Mouse (Mus musculus) midbrain, embryonic 15.5 days (tissue): Measurements from ENCODE around the gene Trp63. TPM values are rescaled to one million over a fixed set of nuclear protein-coding genes. Genes with fewer than 3 reads are reported as not detected.

Experiments
- ATAC-seq: fragments of 200-750 bp; cut with Nextera tagmentation; replicated peaks from 2 replicates; pipeline ENCODE4 v1.8.0; 2017; ENCODE audit warnings: moderate TSS enrichment
- H3K27ac ChIP-seq: fragments of 300-500 bp; sonication (generic); 2 replicates; pipeline ENCODE4 v1.5.1; 2015; ENCODE audit warnings: mild to moderate bottlenecking, inconsistent platforms
- H3K27me3 ChIP-seq: fragments of 300-500 bp; sonication (generic); replicated peaks from 2 replicates; pipeline ENCODE4 v1.6.1; 2015; ENCODE audit warnings: inconsistent platforms
- H3K36me3 ChIP-seq: fragments of 300-500 bp; sonication (generic); replicated peaks from 2 replicates; pipeline ENCODE4 v1.6.1; 2015; ENCODE audit warnings: inconsistent platforms
- H3K4me1 ChIP-seq: fragments of 300-500 bp; sonication (generic); 2 replicates; pipeline ENCODE4 v1.6.1; 2015; ENCODE audit warnings: inconsistent platforms
- H3K4me2 ChIP-seq: fragments of 300-500 bp; sonication (generic); 2 replicates; pipeline ENCODE4 v1.6.1; 2015; ENCODE audit warnings: inconsistent platforms, mild to moderate bottlenecking, moderate library complexity
- H3K4me3 ChIP-seq: fragments of 300-500 bp; sonication (generic); 2 replicates; pipeline ENCODE4 v1.5.1; 2015; ENCODE audit warnings: mild to moderate bottlenecking, inconsistent platforms
- H3K9ac ChIP-seq: fragments of 300-500 bp; sonication (generic); 2 replicates; pipeline ENCODE4 v1.6.1; 2015; ENCODE audit warnings: mild to moderate bottlenecking, inconsistent platforms
- H3K9me3 ChIP-seq: fragments of 300-500 bp; sonication (generic); 2 replicates; pipeline ENCODE4 v1.6.1; 2016; ENCODE audit warnings: inconsistent platforms
- WGBS: fragments of 180-500 bp; shearing (Covaris S2); methylation state at CpG from one replicate; pipeline ENCODE4 v1.1.7; 2015; ENCODE audit warnings: mixed read lengths; 5-methylcytosine and 5-hydroxymethylcytosine counted together
- polyA plus RNA-seq: library from polyadenylated mRNA; unstranded; fragments of >200 nt; fragmentation: Nextera tagmentation; extraction: Ambion mirVana; gene quantifications from 2 replicates; pipeline ENCODE4 v1.2.1, GENCODE M21; 2015

The Trp63 gene
- polyA plus RNA-seq, 1 experiment from 2014 or later = 0.25 TPM

GRCm38 (mm10) chr16:25792640-25793266 lies 109.2 kb downstream of the Trp63 start:
- H3K4me3 ChIP-seq = no peak overlapping the region
- H3K9me3 ChIP-seq = no peaks in the 10 kb centered on the region
- no peak overlapping the region for H3K27ac ChIP-seq
- no peaks in the 10 kb centered on the region for H3K36me3 ChIP-seq
- H3K27me3 ChIP-seq = no peaks in the 10 kb centered on the region
- no peak overlapping the region for H3K4me2 ChIP-seq
- ATAC-seq = peak; percentile 63
- no peaks in the 10 kb centered on the region for H3K4me1 ChIP-seq
- H3K9ac ChIP-seq = no peak overlapping the region
- 44% methylated on average over 5 of the region's 5 CpGs for WGBS

- H3K9ac ChIP-seq = no peak overlapping the region
- no peak overlapping the region for H3K27ac ChIP-seq
- H3K4me2 ChIP-seq = no peak overlapping the region
- WGBS = 76% methylated on average over 4 of the region's 4 CpGs
- ATAC-seq = no peak
- H3K36me3 ChIP-seq = no peaks in the 10 kb centered on the region
- H3K4me3 ChIP-seq = no peak overlapping the region
- no peaks in the 10 kb centered on the region for H3K4me1 ChIP-seq
- H3K27me3 ChIP-seq = no peaks in the 10 kb centered on the region
- H3K9me3 ChIP-seq = no peaks in the 10 kb centered on the region
These were observed 114.2 kb downstream of the Trp63 start for GRCm38 (mm10) chr16:25797732-25798294.

- H3K36me3 ChIP-seq = no peaks in the 10 kb centered on the region
- no peak overlapping the region for H3K9ac ChIP-seq
- H3K4me1 ChIP-seq = no peaks in the 10 kb centered on the region
- no peak for ATAC-seq
- H3K27ac ChIP-seq = no peak overlapping the region
- no peak overlapping the region for H3K4me2 ChIP-seq
- H3K4me3 ChIP-seq = no peak overlapping the region
- H3K9me3 ChIP-seq = no peaks in the 10 kb centered on the region
- no peaks in the 10 kb centered on the region for H3K27me3 ChIP-seq
These were observed 116.1 kb downstream of the Trp63 start for GRCm38 (mm10) chr16:25799618-25800017.

- no peaks in the 10 kb centered on the region for H3K27me3 ChIP-seq
- ATAC-seq = no peak
- H3K9ac ChIP-seq = no peak overlapping the region
- no peak overlapping the region for H3K4me3 ChIP-seq
- no peaks in the 10 kb centered on the region for H3K9me3 ChIP-seq
- no peak overlapping the region for H3K27ac ChIP-seq
- H3K4me2 ChIP-seq = no peak overlapping the region
- no peaks in the 10 kb centered on the region for H3K36me3 ChIP-seq
- no peaks in the 10 kb centered on the region for H3K4me1 ChIP-seq
- WGBS = 77% methylated on average over 3 of the region's 3 CpGs
These were observed 121.4 kb downstream of the Trp63 start for GRCm38 (mm10) chr16:25804955-25805354.

- no peaks in the 10 kb centered on the region for H3K27me3 ChIP-seq
- H3K4me1 ChIP-seq = no peaks in the 10 kb centered on the region
- no peaks in the 10 kb centered on the region for H3K36me3 ChIP-seq
- H3K9me3 ChIP-seq = no peaks in the 10 kb centered on the region
- no peak overlapping the region for H3K9ac ChIP-seq
- H3K4me2 ChIP-seq = no peak overlapping the region
- no peak overlapping the region for H3K27ac ChIP-seq
- no peak for ATAC-seq
- H3K4me3 ChIP-seq = no peak overlapping the region
These were observed 123.6 kb downstream of the Trp63 start for GRCm38 (mm10) chr16:25807116-25807515.

- WGBS = 21% methylated on average over 10 of the region's 10 CpGs
- H3K27me3 ChIP-seq = no peaks in the 10 kb centered on the region
- no peak overlapping the region for H3K27ac ChIP-seq
- no peak for ATAC-seq
- no peaks in the 10 kb centered on the region for H3K36me3 ChIP-seq
- H3K9ac ChIP-seq = no peak overlapping the region
- no peaks in the 10 kb centered on the region for H3K4me1 ChIP-seq
- H3K4me3 ChIP-seq = no peak overlapping the region
- H3K9me3 ChIP-seq = no peaks in the 10 kb centered on the region
- H3K4me2 ChIP-seq = no peak overlapping the region
These were observed 134.4 kb downstream of the Trp63 start for GRCm38 (mm10) chr16:25817753-25818624.

- WGBS = 66% methylated on average over 7 of the region's 7 CpGs
- H3K27ac ChIP-seq = no peak overlapping the region
These were observed 142.5 kb downstream of the Trp63 start for GRCm38 (mm10) chr16:25826016-25826415.

GRCm38 (mm10) chr16:25832576-25832975 lies 149.0 kb downstream of the Trp63 start:
- H3K4me1 ChIP-seq = no peaks in the 10 kb centered on the region
- ATAC-seq = no peak
- H3K9ac ChIP-seq = no peak overlapping the region
- H3K4me3 ChIP-seq = no peak overlapping the region
- WGBS = 81% methylated on average over 4 of the region's 4 CpGs
- H3K4me2 ChIP-seq = no peak overlapping the region
- no peaks in the 10 kb centered on the region for H3K27me3 ChIP-seq
- no peaks in the 10 kb centered on the region for H3K36me3 ChIP-seq
- H3K9me3 ChIP-seq = no peaks in the 10 kb centered on the region
- H3K27ac ChIP-seq = no peak overlapping the region

More at GRCm38 (mm10) chr16:25826016-25826415, 142.5 kb downstream of the Trp63 start:
- H3K9ac ChIP-seq = no peak overlapping the region
- no peak for ATAC-seq
- H3K36me3 ChIP-seq = no peaks in the 10 kb centered on the region
- H3K27me3 ChIP-seq = no peaks in the 10 kb centered on the region
- H3K9me3 ChIP-seq = no peaks in the 10 kb centered on the region
- no peak overlapping the region for H3K4me3 ChIP-seq
- no peaks in the 10 kb centered on the region for H3K4me1 ChIP-seq
- no peak overlapping the region for H3K4me2 ChIP-seq

GRCm38 (mm10) chr16:25835301-25835700 lies 151.7 kb downstream of the Trp63 start:
- H3K9me3 ChIP-seq = no peaks in the 10 kb centered on the region
- no peaks in the 10 kb centered on the region for H3K36me3 ChIP-seq
- H3K4me2 ChIP-seq = no peak overlapping the region
- H3K9ac ChIP-seq = no peak overlapping the region
- H3K4me3 ChIP-seq = no peak overlapping the region
- WGBS = 93% methylated on average over 3 of the region's 3 CpGs
- H3K4me1 ChIP-seq = no peaks in the 10 kb centered on the region
- no peak for ATAC-seq
- no peak overlapping the region for H3K27ac ChIP-seq
- no peaks in the 10 kb centered on the region for H3K27me3 ChIP-seq

GRCm38 (mm10) chr16:25835723-25836122 lies 152.2 kb downstream of the Trp63 start:
- Histone ChIP-seq H3K4me1 (no peaks in the 10 kb centered on the region), H3K4me2 (no peak overlapping the region), H3K9ac (no peak overlapping the region), H3K36me3 (no peaks in the 10 kb centered on the region), H3K9me3 (no peaks in the 10 kb centered on the region), H3K27ac (no peak overlapping the region), H3K4me3 (no peak overlapping the region), H3K27me3 (no peaks in the 10 kb centered on the region)
- no peak for ATAC-seq
- WGBS = 94% methylated on average over 5 of the region's 5 CpGs

GRCm38 (mm10) chr16:25842996-25843395 lies 159.4 kb downstream of the Trp63 start:
- H3K4me1 ChIP-seq = no peaks in the 10 kb centered on the region
- no peaks in the 10 kb centered on the region for H3K36me3 ChIP-seq
- ATAC-seq = no peak
- H3K9ac ChIP-seq = no peak overlapping the region
- 87% methylated on average over 6 of the region's 6 CpGs for WGBS
- no peaks in the 10 kb centered on the region for H3K9me3 ChIP-seq
- H3K4me3 ChIP-seq = no peak overlapping the region
- H3K4me2 ChIP-seq = no peak overlapping the region
- H3K27ac ChIP-seq = no peak overlapping the region
- H3K27me3 ChIP-seq = no peaks in the 10 kb centered on the region

- no peak for ATAC-seq
- no peak overlapping the region for H3K4me2 ChIP-seq
- H3K27ac ChIP-seq = no peak overlapping the region
- no peaks in the 10 kb centered on the region for H3K4me1 ChIP-seq
- H3K9me3 ChIP-seq = no peaks in the 10 kb centered on the region
- no peak overlapping the region for H3K4me3 ChIP-seq
- 91% methylated on average over 13 of the region's 13 CpGs for WGBS
- H3K27me3 ChIP-seq = no peaks in the 10 kb centered on the region
- no peak overlapping the region for H3K9ac ChIP-seq
- no peaks in the 10 kb centered on the region for H3K36me3 ChIP-seq
These were observed 160.1 kb downstream of the Trp63 start for GRCm38 (mm10) chr16:25843625-25844024.
